Mouse (Mus musculus) hindbrain, embryonic 15.5 days (tissue): ENCODE measurements around the gene Casp14. TPM values are rescaled to one million over a fixed set of nuclear protein-coding genes. Genes with fewer than 3 reads are reported as not detected.

Experiments
- polyA plus RNA-seq: library from polyadenylated mRNA; unstranded; fragments of >200 nt; fragmentation: Nextera tagmentation; extraction: Ambion mirVana; gene quantifications from 2 replicates; pipeline ENCODE4 v1.2.1, GENCODE M21; 2015

The Casp14 gene
- polyA plus RNA-seq, 1 experiment from 2014 or later: not detected

Other genes starting within 250 kb of the Casp14 start
- not detected in 2 replicates for gene Olfr1358, start 200.9 kb downstream of the Casp14 start, polyA plus RNA-seq
- 65.0 and 69.9 TPM in 2 replicates for gene Ilvbl, start 143.9 kb downstream of the Casp14 start, polyA plus RNA-seq
- gene Syde1, start 126.3 kb downstream of the Casp14 start, polyA plus RNA-seq: 3.1 and 4.2 TPM in 2 replicates
- not detected in 2 replicates for gene Olfr1357, start 100.2 kb downstream of the Casp14 start, polyA plus RNA-seq
- gene Ccdc105, start 34.8 kb upstream of the Casp14 start, polyA plus RNA-seq: 0.39 and 0.65 TPM in 2 replicates
- 27.3 and 29.8 TPM in 2 replicates for gene Slc1a6, start 62.2 kb upstream of the Casp14 start, polyA plus RNA-seq
- not detected in 2 replicates for gene Olfr1356, start 133.9 kb upstream of the Casp14 start, polyA plus RNA-seq
- gene Olfr1355, start 157.2 kb upstream of the Casp14 start, polyA plus RNA-seq: not detected in 2 replicates
- not detected in 2 replicates for gene Olfr1354, start 194.9 kb upstream of the Casp14 start, polyA plus RNA-seq
- not detected in 2 replicates for gene Olfr8, start 232.3 kb upstream of the Casp14 start, polyA plus RNA-seq
- not detected in 2 replicates for gene Olfr1353, start 245.0 kb upstream of the Casp14 start, polyA plus RNA-seq